Mouse (Mus musculus) stomach, postnatal 0 days (tissue): ENCODE data around the gene Gmfg. TPM values are rescaled to one million over a fixed set of nuclear protein-coding genes. Genes with fewer than 3 reads are reported as not detected.

Source experiments
- ATAC-seq: fragments of 200-750 bp; cut with Nextera tagmentation; 2 replicates; pipeline ENCODE4 v1.8.0; 2017; ENCODE audit not compliant: low FRiP score, low TSS enrichment
- DNase-seq: peaks from one replicate; pipeline ENCODE4 v3.0.0-alpha.2; 2016; ENCODE audit warnings: low spot score
- H3K27ac ChIP-seq: fragments of 300-500 bp; sonication (generic); replicated peaks from 2 replicates; pipeline ENCODE4 v1.5.1; 2014; ENCODE audit warnings: mild to moderate bottlenecking, control low read depth
- H3K27me3 ChIP-seq: fragments of 300-500 bp; sonication (generic); 2 replicates; pipeline ENCODE4 v1.6.1; 2014; ENCODE audit warnings: low read length; ENCODE audit not compliant: control insufficient read depth, insufficient read depth
- H3K36me3 ChIP-seq: fragments of 300-500 bp; sonication (generic); 2 replicates; pipeline ENCODE4 v1.6.1; 2014; ENCODE audit warnings: low read length, mixed read lengths; ENCODE audit not compliant: control insufficient read depth, insufficient read depth
- H3K4me1 ChIP-seq: fragments of 300-500 bp; sonication (generic); replicated peaks from 2 replicates; pipeline ENCODE4 v1.6.1; 2014; ENCODE audit warnings: antibody characterized with exemption; ENCODE audit not compliant: control insufficient read depth, insufficient read depth
- H3K4me2 ChIP-seq: fragments of 300-500 bp; sonication (generic); replicated peaks from 2 replicates; pipeline ENCODE4 v1.6.1; 2014; ENCODE audit warnings: low read depth, mild to moderate bottlenecking, control low read depth, moderate library complexity
- H3K4me3 ChIP-seq: fragments of 300-500 bp; sonication (generic); 2 replicates; pipeline ENCODE4 v1.5.1; 2014; ENCODE audit warnings: low read depth, low read length, control low read depth
- H3K9ac ChIP-seq: fragments of 300-500 bp; sonication (generic); 2 replicates; pipeline ENCODE4 v1.6.1; 2014; ENCODE audit warnings: mild to moderate bottlenecking, low read length, control low read depth, mixed read lengths
- H3K9me3 ChIP-seq: fragments of 300-500 bp; sonication (generic); 2 replicates; pipeline ENCODE4 v1.6.1; 2016; ENCODE audit warnings: low read length; ENCODE audit not compliant: control insufficient read depth
- CTCF ChIP-seq: IDR thresholded peaks from 2 replicates; pipeline ENCODE4 v1.5.1; 2016; ENCODE audit warnings: antibody characterized with exemption, low read depth, mild to moderate bottlenecking, moderate library complexity
- EP300 ChIP-seq: optimal IDR thresholded peaks from 2 replicates; pipeline ENCODE3; 2016; ENCODE audit warnings: antibody characterized with exemption
- WGBS: fragments of 180-500 bp; shearing (Covaris S2); extraction: QIAGEN DNeasy Blood & Tissue Kit; methylation state at CpG from one replicate; pipeline ENCODE4 v1.1.7; 2014; 5-methylcytosine and 5-hydroxymethylcytosine counted together
- polyA plus RNA-seq: library from polyadenylated mRNA; unstranded; fragments of >200 nt; fragmentation: Nextera tagmentation; extraction: Ambion mirVana; gene quantifications from 2 replicates; pipeline ENCODE4 v1.2.1, GENCODE M21; 2015

Gmfg gene
- polyA plus RNA-seq, 1 experiment from 2014 or later = 23.1 TPM

- Histone ChIP-seq H3K4me1 (no peaks in the 10 kb centered on the region), H3K4me3 (no peak overlapping the region), H3K4me2 (no peak overlapping the region), H3K36me3 (no peaks in the 10 kb centered on the region), H3K9ac (no peak overlapping the region), H3K27me3 (no peaks in the 10 kb centered on the region), H3K27ac (no peak overlapping the region), H3K9me3 (no peaks in the 10 kb centered on the region)
- DNase-seq (no peak), ATAC-seq (no peak)
- WGBS = 70% methylated on average over 11 of the region's 11 CpGs
- TF ChIP-seq EP300 (no peak), CTCF (no peak)
Measured at GRCm38 (mm10) chr7:28495426-28495825, 58.2 kb downstream of the Gmfg start.

Other genes starting within 250 kb of the Gmfg start
- 4.5 and 4.8 TPM in 2 replicates for gene Eid2, start 169.6 kb upstream of the Gmfg start, polyA plus RNA-seq
- 7.2 and 7.9 TPM in 2 replicates for gene Eid2b, start 159.7 kb upstream of the Gmfg start, polyA plus RNA-seq
- 0.22 and 0.33 TPM in 2 replicates for gene Selenov, start 146.3 kb upstream of the Gmfg start, polyA plus RNA-seq
- 0.92 and 0.96 TPM in 2 replicates for gene Dll3, start 135.2 kb upstream of the Gmfg start, polyA plus RNA-seq
- 69.4 and 69.6 TPM in 2 replicates for gene Timm50, start 125.4 kb upstream of the Gmfg start, polyA plus RNA-seq
- gene Supt5, start 98.7 kb upstream of the Gmfg start, polyA plus RNA-seq = 31.5 and 35.7 TPM in 2 replicates
- gene Rps16, start 86.8 kb upstream of the Gmfg start, polyA plus RNA-seq = 880 and 955 TPM in 2 replicates
- 13.4 and 15.1 TPM in 2 replicates for gene Plekhg2, start 64.8 kb upstream of the Gmfg start, polyA plus RNA-seq
- 29.1 and 29.4 TPM in 2 replicates for gene Zfp36, start 57.2 kb upstream of the Gmfg start, polyA plus RNA-seq
- gene Med29, start 44.7 kb upstream of the Gmfg start, polyA plus RNA-seq = 27.5 and 28.3 TPM in 2 replicates
- 35.9 and 38.6 TPM in 2 replicates for gene Paf1, start 44.5 kb upstream of the Gmfg start, polyA plus RNA-seq
- gene Lrfn1, start 14.5 kb downstream of the Gmfg start, polyA plus RNA-seq = 0.96 and 1.3 TPM in 2 replicates
- gene Ifnl2, start 73.0 kb downstream of the Gmfg start, polyA plus RNA-seq = not detected in 2 replicates
- not detected in 2 replicates for gene Ifnl3, start 85.4 kb downstream of the Gmfg start, polyA plus RNA-seq
- 87.1 and 87.6 TPM in 2 replicates for gene Sycn, start 103.4 kb downstream of the Gmfg start, polyA plus RNA-seq
- 20.1 and 27.2 TPM in 2 replicates for gene Nccrp1, start 109.8 kb downstream of the Gmfg start, polyA plus RNA-seq
- gene Samd4b, start 160.7 kb downstream of the Gmfg start, polyA plus RNA-seq = 9.8 and 12.0 TPM in 2 replicates
- 33.9 and 34.1 TPM in 2 replicates for gene Pak4, start 160.7 kb downstream of the Gmfg start, polyA plus RNA-seq
- 10.9 and 12.4 TPM in 2 replicates for gene Acp7, start 193.9 kb downstream of the Gmfg start, polyA plus RNA-seq